Mouse (Mus musculus) forebrain, embryonic 14.5 days (tissue): ENCODE measurements at regions not wholly inside any gene's neighbourhood (a gene's known extent, or its start where the extent isn't known, plus 50 kb on each side); places are given as distances from the start of the nearest gene placed in this dataset.

ENCODE experiments used
- ATAC-seq: fragments of 200-750 bp; cut with Nextera tagmentation; 2 replicates; pipeline ENCODE4 v1.8.0; 2017; ENCODE audit warnings: mild to moderate bottlenecking, moderate library complexity
- DNase-seq: peaks from one replicate; pipeline ENCODE4 v3.0.0-alpha.2; 2015; ENCODE audit warnings: low spot score
- H3K27ac ChIP-seq: fragments of 300-500 bp; sonication (generic); 2 replicates; pipeline ENCODE4 v1.5.1; 2014; ENCODE audit warnings: low read depth, mild to moderate bottlenecking, control low read depth, low read length, moderate library complexity
- H3K27me3 ChIP-seq: fragments of 300-500 bp; sonication (generic); replicated peaks from 2 replicates; pipeline ENCODE4 v1.6.1; 2014; ENCODE audit warnings: low read length, control low read depth, mixed read lengths; ENCODE audit not compliant: control insufficient read depth, insufficient read depth
- H3K36me3 ChIP-seq: fragments of 300-500 bp; sonication (generic); 2 replicates; pipeline ENCODE4 v1.6.1; 2014; ENCODE audit warnings: low read length, control low read depth; ENCODE audit not compliant: control insufficient read depth, insufficient read depth
- H3K4me1 ChIP-seq: fragments of 300-500 bp; sonication (generic); 2 replicates; pipeline ENCODE4 v1.6.1; 2014; ENCODE audit warnings: antibody characterized with exemption, low read length, control low read depth; ENCODE audit not compliant: control insufficient read depth, insufficient read depth
- H3K4me2 ChIP-seq: fragments of 300-500 bp; sonication (generic); 2 replicates; pipeline ENCODE4 v1.6.1; 2014; ENCODE audit warnings: mild to moderate bottlenecking, control low read depth, low read length
- H3K4me3 ChIP-seq: fragments of 300-500 bp; sonication (generic); 2 replicates; pipeline ENCODE4 v1.5.1; 2014; ENCODE audit warnings: low read depth, low read length, control low read depth
- H3K9ac ChIP-seq: fragments of 300-500 bp; sonication (generic); 2 replicates; pipeline ENCODE4 v1.6.1; 2014; ENCODE audit warnings: mild to moderate bottlenecking, low read length, control low read depth, moderate library complexity
- H3K9me3 ChIP-seq: fragments of 300-500 bp; sonication (generic); replicated peaks from 2 replicates; pipeline ENCODE4 v1.6.1; 2016; ENCODE audit warnings: low read length, control low read depth, mixed read lengths; ENCODE audit not compliant: control insufficient read depth
- WGBS: fragments of 180-500 bp; shearing (Covaris S2); extraction: QIAGEN DNeasy Blood & Tissue Kit; methylation state at CpG from one replicate; pipeline ENCODE4 v1.1.7; 2014; 5-methylcytosine and 5-hydroxymethylcytosine counted together

DNA sequence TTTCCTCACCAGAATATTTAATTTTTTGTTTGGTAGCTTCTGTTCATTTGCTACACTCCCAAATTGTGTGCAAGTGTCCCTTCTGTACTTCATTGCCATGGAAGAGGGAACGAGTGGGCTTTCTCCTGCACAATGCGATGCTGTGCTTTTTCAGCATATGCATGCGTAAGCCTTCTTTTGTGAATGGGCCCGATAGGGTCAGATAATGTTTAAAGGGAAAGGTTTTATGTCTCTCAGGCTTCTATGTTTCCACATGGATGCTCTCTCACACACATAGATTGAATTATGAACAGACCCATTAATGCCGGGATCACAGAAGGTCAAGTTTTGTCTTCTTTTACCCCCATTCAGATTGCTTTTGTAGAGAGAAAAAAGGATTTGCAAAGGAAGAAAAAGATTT is 158.5 kb upstream of the Dnajc24 start:
- no peaks in the 10 kb centered on the region for H3K27me3 ChIP-seq
- DNase-seq = no peak
- H3K4me2 ChIP-seq = no peak overlapping the region
- H3K4me3 ChIP-seq = no peak overlapping the region
- 30% methylated on average over 5 of the region's 5 CpGs for WGBS
- H3K9me3 ChIP-seq = no peaks in the 10 kb centered on the region
- no peak for ATAC-seq
- H3K36me3 ChIP-seq = no peaks in the 10 kb centered on the region
- H3K9ac ChIP-seq = no peak overlapping the region
- H3K4me1 ChIP-seq = no peaks in the 10 kb centered on the region
- no peak overlapping the region for H3K27ac ChIP-seq

DNA sequence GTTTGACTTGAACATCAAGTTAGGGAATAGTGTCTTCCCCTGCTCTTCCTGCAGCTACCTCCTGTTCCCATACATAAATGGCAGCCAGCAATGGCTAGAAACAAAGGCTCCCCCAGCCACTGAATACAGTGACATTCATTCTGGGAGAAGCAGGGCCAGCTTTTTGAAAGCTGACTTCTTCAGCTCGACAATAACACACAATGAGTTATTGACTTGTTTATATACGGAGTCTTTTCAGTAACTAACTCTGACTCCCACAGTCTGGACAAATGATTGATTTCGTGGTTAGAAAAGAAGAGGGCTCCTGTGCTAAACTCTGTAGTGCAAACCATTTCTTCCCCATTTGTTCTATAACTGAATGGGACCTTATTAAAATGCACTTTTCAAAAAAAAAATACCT is 146.4 kb upstream of the Dnajc24 start:
- no peaks in the 10 kb centered on the region for H3K27me3 ChIP-seq
- DNase-seq (no peak), ATAC-seq (no peak)
- H3K36me3 ChIP-seq = no peaks in the 10 kb centered on the region
- 45% methylated on average over 3 of the region's 3 CpGs for WGBS
- H3K4me2 ChIP-seq = no peak overlapping the region
- no peak overlapping the region for H3K27ac ChIP-seq
- H3K4me3 ChIP-seq = no peak overlapping the region
- no peak overlapping the region for H3K9ac ChIP-seq
- no peaks in the 10 kb centered on the region for H3K9me3 ChIP-seq
- no peaks in the 10 kb centered on the region for H3K4me1 ChIP-seq

DNA sequence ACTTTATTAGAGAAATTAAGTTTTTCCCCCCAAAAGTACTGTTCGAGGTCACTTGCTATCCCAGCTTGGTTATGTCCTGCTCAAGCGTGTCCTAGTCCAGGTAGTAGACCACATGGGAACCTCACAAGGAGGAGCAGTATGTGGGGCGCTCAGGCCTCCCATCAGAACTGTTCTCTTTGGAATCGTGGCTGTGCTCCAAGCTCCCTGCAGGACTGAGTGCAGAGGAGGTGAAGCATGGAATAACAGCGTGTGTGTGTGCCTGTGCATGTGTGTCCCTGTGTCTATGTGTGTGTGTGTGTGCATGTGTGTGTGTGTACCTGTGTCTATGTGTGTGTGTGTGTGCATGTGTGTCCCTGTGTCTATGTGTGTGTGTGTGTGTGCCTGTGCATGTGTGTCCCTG is 137.6 kb upstream of the Dnajc24 start:
- WGBS = 89% methylated on average over 5 of the region's 5 CpGs
- ATAC-seq (no peak), DNase-seq (no peak)
- no peaks in the 10 kb centered on the region for H3K36me3 ChIP-seq
- no peak overlapping the region for H3K27ac ChIP-seq
- H3K9me3 ChIP-seq = no peaks in the 10 kb centered on the region
- H3K9ac ChIP-seq = no peak overlapping the region
- H3K4me1 ChIP-seq = no peaks in the 10 kb centered on the region
- H3K4me2 ChIP-seq = no peak overlapping the region
- no peaks in the 10 kb centered on the region for H3K27me3 ChIP-seq
- no peak overlapping the region for H3K4me3 ChIP-seq

GRCm38 (mm10) chr2:106101002-106101401 is 97.7 kb upstream of the Dnajc24 start:
- H3K36me3 ChIP-seq = no peaks in the 10 kb centered on the region
- WGBS = 87% methylated on average over 2 of the region's 2 CpGs
- H3K4me1 ChIP-seq = no peaks in the 10 kb centered on the region
- H3K9me3 ChIP-seq = no peaks in the 10 kb centered on the region
- DNase-seq (no peak), ATAC-seq (no peak)
- no peak overlapping the region for H3K9ac ChIP-seq
- no peak overlapping the region for H3K27ac ChIP-seq
- H3K4me2 ChIP-seq = no peak overlapping the region
- H3K27me3 ChIP-seq = no peaks in the 10 kb centered on the region
- H3K4me3 ChIP-seq = no peak overlapping the region

DNA sequence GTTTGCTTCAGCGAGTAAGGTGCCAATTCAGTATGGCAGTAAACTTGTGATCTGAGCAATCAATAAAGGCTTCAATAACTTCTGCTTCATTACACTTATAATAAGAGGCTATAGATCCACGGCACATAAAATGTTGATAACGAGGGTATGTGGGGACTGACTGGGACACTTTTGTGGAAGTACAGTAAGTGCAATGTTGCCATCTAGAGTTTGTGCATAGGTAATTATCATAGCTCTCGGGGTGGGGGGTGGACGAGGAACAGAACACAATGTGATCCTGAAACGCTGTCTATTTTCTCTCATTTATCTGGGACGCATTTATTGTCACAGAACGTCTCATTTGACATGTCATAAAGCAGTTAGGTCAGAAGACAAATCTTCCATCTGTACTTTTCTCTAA is 82.8 kb upstream of the Dnajc24 start:
- no peak overlapping the region for H3K4me2 ChIP-seq
- peaks cover 12% of the 10 kb centered on the region; the same call in 1 of the 2 replicates for H3K4me1 ChIP-seq
- no peak overlapping the region for H3K4me3 ChIP-seq
- peak; percentile 50 for DNase-seq
- 22% methylated on average over 8 of the region's 8 CpGs for WGBS
- no peaks in the 10 kb centered on the region for H3K9me3 ChIP-seq
- H3K9ac ChIP-seq = no peak overlapping the region
- H3K27ac ChIP-seq = no peak overlapping the region
- H3K36me3 ChIP-seq = no peaks in the 10 kb centered on the region
- no peak for ATAC-seq
- no peaks in the 10 kb centered on the region; the same call in 1 of the 2 replicates for H3K27me3 ChIP-seq

DNA sequence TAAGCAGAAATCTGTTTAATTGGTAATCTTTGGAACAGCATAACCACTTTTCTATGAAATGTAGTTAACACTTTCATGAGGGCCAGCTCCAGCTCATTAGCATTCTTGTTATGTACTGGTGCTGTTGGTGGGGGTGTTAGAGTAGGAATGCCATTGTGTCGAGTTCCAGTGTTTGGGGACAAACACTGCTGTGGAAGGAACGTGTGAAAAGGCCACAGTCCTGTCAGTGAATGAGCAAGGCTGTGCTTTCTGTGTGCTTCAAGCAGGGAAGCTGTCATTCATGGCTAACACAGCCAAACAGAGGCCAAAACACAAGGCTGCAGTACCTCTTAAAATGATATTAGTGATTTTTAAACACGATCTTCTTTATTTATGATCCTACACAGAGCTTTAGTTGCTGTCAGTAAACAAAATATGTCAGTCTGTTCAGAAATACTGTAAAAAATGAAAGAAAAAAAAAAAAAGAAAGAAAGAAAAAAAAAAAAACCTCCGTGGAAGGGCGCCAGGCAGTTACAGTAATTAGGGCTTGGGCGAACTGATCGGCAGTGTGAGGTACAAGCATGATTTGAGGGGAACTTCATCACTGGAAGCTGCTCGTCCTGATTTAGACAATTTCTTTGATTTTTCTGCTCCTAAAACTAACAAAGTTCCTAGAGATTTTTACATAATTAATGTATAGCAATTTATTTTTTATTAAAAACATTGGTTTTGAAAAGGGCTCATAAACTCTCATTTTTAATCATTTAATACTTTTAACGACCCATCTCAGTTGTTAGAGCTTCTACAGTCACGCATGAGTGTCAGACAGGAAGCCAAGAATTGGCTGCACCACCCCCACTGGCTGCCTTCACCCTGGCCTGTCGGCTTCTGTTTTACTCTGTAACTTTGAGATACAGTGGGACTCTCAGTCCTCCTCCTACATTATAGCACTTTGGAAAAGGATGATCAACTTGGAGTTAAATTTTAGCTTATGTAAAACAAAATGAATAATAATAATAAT is 80.8 kb upstream of the Dnajc24 start:
- H3K27ac ChIP-seq = no peak overlapping the region
- H3K4me1 ChIP-seq = peaks cover 17% of the 10 kb centered on the region; the same call in 1 of the 2 replicates
- H3K4me2 ChIP-seq = peak overlapping the region; percentile 2; the same call in 1 of the 2 replicates
- H3K4me3 ChIP-seq = no peak overlapping the region
- no peaks in the 10 kb centered on the region for H3K9me3 ChIP-seq
- no peaks in the 10 kb centered on the region; the same call in 1 of the 2 replicates for H3K27me3 ChIP-seq
- H3K36me3 ChIP-seq = no peaks in the 10 kb centered on the region
- 2% methylated on average over 11 of the region's 11 CpGs for WGBS
- H3K9ac ChIP-seq = no peak overlapping the region
- DNase-seq = peak; percentile 94
- peak; percentile 93 for ATAC-seq

DNA sequence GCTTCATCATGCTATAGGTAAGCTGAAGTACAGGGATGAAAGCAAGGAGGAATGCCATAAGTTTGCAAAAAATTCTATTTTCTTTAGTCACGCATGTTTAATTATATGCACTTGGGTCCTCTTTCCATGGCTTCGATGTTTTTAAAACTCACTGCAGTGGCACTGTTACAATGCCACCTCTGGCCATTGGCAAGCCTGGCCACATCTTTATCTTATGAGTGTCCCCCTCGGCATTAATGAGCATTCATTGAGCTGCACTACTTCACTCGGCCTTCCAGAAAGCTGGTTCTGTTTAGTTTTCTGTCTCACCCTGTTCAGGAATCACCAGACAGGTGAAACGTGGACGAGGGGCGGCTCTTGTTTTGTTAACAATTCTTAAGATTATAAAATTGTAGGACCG is 79.7 kb upstream of the Dnajc24 start:
- H3K27me3 ChIP-seq = no peaks in the 10 kb centered on the region; the same call in 1 of the 2 replicates
- H3K27ac ChIP-seq = no peak overlapping the region
- 23% methylated on average over 8 of the region's 8 CpGs for WGBS
- peak overlapping the region; percentile 0; the same call in 1 of the 2 replicates for H3K4me2 ChIP-seq
- no peak overlapping the region for H3K4me3 ChIP-seq
- H3K36me3 ChIP-seq = no peaks in the 10 kb centered on the region
- no peak overlapping the region for H3K9ac ChIP-seq
- no peak for ATAC-seq
- DNase-seq = no peak
- H3K9me3 ChIP-seq = no peaks in the 10 kb centered on the region
- peaks cover 17% of the 10 kb centered on the region; the same call in 1 of the 2 replicates for H3K4me1 ChIP-seq

DNA sequence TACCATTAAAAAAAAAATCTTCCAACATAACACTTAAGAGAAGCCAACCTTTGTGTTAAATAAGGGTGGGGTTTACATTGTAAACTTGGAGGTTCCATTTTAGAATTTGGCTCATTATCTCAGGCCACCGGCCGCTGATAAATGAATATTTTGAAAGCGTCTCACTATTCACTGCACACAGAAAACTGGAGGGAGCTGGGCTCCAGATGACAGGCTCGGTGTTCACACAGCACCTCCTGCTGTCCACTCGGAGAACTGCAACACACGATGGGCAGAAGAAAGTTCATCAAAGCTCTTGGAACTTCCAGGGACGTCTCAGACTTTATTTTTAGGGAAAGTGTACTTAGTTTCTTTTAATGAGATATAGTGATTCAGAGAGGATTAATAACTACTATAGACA is 78.6 kb upstream of the Dnajc24 start:
- WGBS = under 1% methylated on average over 7 of the region's 7 CpGs
- H3K4me1 ChIP-seq = peaks cover 20% of the 10 kb centered on the region; the same call in 1 of the 2 replicates
- peak; percentile 25; the same call in 1 of the 2 replicates for ATAC-seq

GRCm38 (mm10) chr2:106080626-106081025 is 77.3 kb upstream of the Dnajc24 start:
- WGBS = 46% methylated on average over 9 of the region's 9 CpGs
- no peak overlapping the region for H3K4me2 ChIP-seq
- no peak for ATAC-seq
- H3K9me3 ChIP-seq = no peaks in the 10 kb centered on the region
- H3K4me3 ChIP-seq = no peak overlapping the region
- peaks cover 19% of the 10 kb centered on the region; the same call in 1 of the 2 replicates for H3K4me1 ChIP-seq
- H3K27ac ChIP-seq = no peak overlapping the region
- no peak overlapping the region for H3K9ac ChIP-seq
- no peak for DNase-seq
- H3K27me3 ChIP-seq = no peaks in the 10 kb centered on the region; the same call in 1 of the 2 replicates
- H3K36me3 ChIP-seq = no peaks in the 10 kb centered on the region

More for the DNA sequence above, 78.6 kb upstream of the Dnajc24 start:
- no peak overlapping the region for H3K9ac ChIP-seq
- DNase-seq = peak; percentile 85
- no peaks in the 10 kb centered on the region for H3K36me3 ChIP-seq
- H3K4me2 ChIP-seq = no peak overlapping the region
- no peaks in the 10 kb centered on the region; the same call in 1 of the 2 replicates for H3K27me3 ChIP-seq
- no peaks in the 10 kb centered on the region for H3K9me3 ChIP-seq
- H3K4me3 ChIP-seq = no peak overlapping the region
- H3K27ac ChIP-seq = no peak overlapping the region
